Mouse (Mus musculus) MEL (cell line): ENCODE results near the gene C8a. TPM values are rescaled to one million over a fixed set of nuclear protein-coding genes. Genes with fewer than 3 reads are reported as not detected.

Experiments used
- DNase-seq: peaks from one replicate; pipeline ENCODE4 v3.0.0; 2011; ENCODE audit warnings: low read depth, low spot score
- H3K27ac ChIP-seq: 2 replicates; pipeline ENCODE4 v1.5.1; 2012; ENCODE audit warnings: low read depth, mild to moderate bottlenecking, control low read depth, low read length, moderate library complexity; ENCODE audit not compliant: control insufficient read depth
- H3K27me3 ChIP-seq, 2 experiments: fragments of 150-350 bp in 1 of 2; sonication (generic) in 1 of 2; 2 replicates each; pipeline ENCODE4 v1.6.1; 2012; ENCODE audit warnings: low read length in 2 of 2, mild to moderate bottlenecking in 2 of 2, improper control_type of control experiment in 1 of 2, moderate library complexity in 1 of 2; ENCODE audit not compliant: insufficient read depth in 2 of 2, control insufficient read depth in 1 of 2
- H3K36me3 ChIP-seq, 2 experiments: 2 replicates each; pipeline ENCODE4 v1.6.1; 2012 to 2014; ENCODE audit warnings: low read length in 2 of 2, improper control_type of control experiment in 1 of 2, inconsistent platforms in 1 of 2, mild to moderate bottlenecking in 1 of 2; ENCODE audit not compliant: insufficient read depth in 2 of 2, control insufficient read depth in 1 of 2
- H3K4me1 ChIP-seq, 2 experiments: fragments of 150-350 bp in 1 of 2; sonication (generic) in 1 of 2; 2 replicates each; pipeline ENCODE4 v1.6.1; 2012; ENCODE audit warnings: low read length in 2 of 2, improper control_type of control experiment in 1 of 2, mild to moderate bottlenecking in 1 of 2; ENCODE audit not compliant: insufficient read depth in 2 of 2, control insufficient read depth in 1 of 2
- H3K4me3 ChIP-seq, 2 experiments: fragments of 150-350 bp in 1 of 2; sonication (generic) in 1 of 2; 2 replicates each; pipeline ENCODE4 v1.5.1; 2012; ENCODE audit warnings: low read depth in 2 of 2, low read length in 2 of 2, mild to moderate bottlenecking in 2 of 2, moderate library complexity in 2 of 2, control low read depth in 1 of 2, improper control_type of control experiment in 1 of 2; ENCODE audit not compliant: control insufficient read depth in 1 of 2, insufficient read depth in 1 of 2
- H3K79me2 ChIP-seq: 2 replicates; pipeline ENCODE4 v1.6.1; 2012; ENCODE audit warnings: mild to moderate bottlenecking, low read length, moderate library complexity; ENCODE audit not compliant: control insufficient read depth, poor library complexity, insufficient read depth
- H3K9ac ChIP-seq: 2 replicates; pipeline ENCODE4 v1.6.1; 2012; ENCODE audit warnings: low read depth, mild to moderate bottlenecking, control low read depth, low read length, moderate library complexity; ENCODE audit not compliant: control insufficient read depth, poor library complexity, severe bottlenecking
- H3K9me3 ChIP-seq: fragments of 150-350 bp; sonication (generic); replicated peaks from 2 replicates; pipeline ENCODE4 v1.6.1; 2012; ENCODE audit warnings: mild to moderate bottlenecking, low read length, improper control_type of control experiment, moderate library complexity; ENCODE audit not compliant: insufficient read depth
- CHD1 ChIP-seq: IDR thresholded peaks from 2 replicates; pipeline ENCODE4 v1.6.1; 2012; ENCODE audit warnings: low read depth, mild to moderate bottlenecking, inconsistent platforms, low read length, improper control_type of control experiment
- CHD2 ChIP-seq: IDR thresholded peaks from 2 replicates; pipeline ENCODE4 v1.6.1; 2011; ENCODE audit warnings: low read length, improper control_type of control experiment
- CTCF ChIP-seq, 3 experiments: IDR thresholded peaks in 2 of 3; conservative IDR thresholded peaks in 1 of 3; 2 replicates each; pipeline ENCODE4 v1.5.1; 2011 to 2012; ENCODE audit warnings: low read length in 3 of 3, low read depth in 2 of 3, mild to moderate bottlenecking in 2 of 3, improper control_type of control experiment in 1 of 3, inconsistent platforms in 1 of 3, mixed read lengths in 1 of 3, moderate library complexity in 1 of 3; ENCODE audit not compliant: control insufficient read depth in 1 of 3, insufficient read depth in 1 of 3, poor library complexity in 1 of 3, severe bottlenecking in 1 of 3
- ELF1 ChIP-seq: IDR thresholded peaks from 2 replicates; pipeline ENCODE4 v1.6.1; 2014; ENCODE audit warnings: low read depth, mild to moderate bottlenecking, inconsistent platforms, low read length, improper control_type of control experiment, moderate library complexity
- EP300 ChIP-seq, 2 experiments: IDR thresholded peaks; 2 replicates each; pipeline ENCODE4 v1.6.1; 2011; ENCODE audit warnings: improper control_type of control experiment in 2 of 2, low read length in 2 of 2, low read depth in 1 of 2, mild to moderate bottlenecking in 1 of 2
- ETS1 ChIP-seq: IDR thresholded peaks from 2 replicates; pipeline ENCODE4 v1.6.1; 2012; ENCODE audit warnings: low read depth, mild to moderate bottlenecking, inconsistent platforms, low read length, improper control_type of control experiment, moderate library complexity
- GABPA ChIP-seq: IDR thresholded peaks from 2 replicates; pipeline ENCODE4 v1.6.1; 2012; ENCODE audit warnings: low read depth, mild to moderate bottlenecking, inconsistent platforms, low read length, improper control_type of control experiment, moderate library complexity
- HCFC1 ChIP-seq: IDR thresholded peaks from 2 replicates; pipeline ENCODE4 v1.6.1; 2012; ENCODE audit warnings: low read depth, mild to moderate bottlenecking, inconsistent platforms, low read length, improper control_type of control experiment, moderate library complexity
- MAFK ChIP-seq: IDR thresholded peaks from 2 replicates; pipeline ENCODE4 v1.6.1; 2011; ENCODE audit warnings: low read depth, mild to moderate bottlenecking, low read length, improper control_type of control experiment, borderline replicate concordance
- MAX ChIP-seq: IDR thresholded peaks from 2 replicates; pipeline ENCODE4 v1.6.1; 2011; ENCODE audit warnings: low read length, improper control_type of control experiment
- MAZ ChIP-seq: IDR thresholded peaks from 2 replicates; pipeline ENCODE4 v1.6.1; 2012; ENCODE audit warnings: low read depth, mild to moderate bottlenecking, inconsistent platforms, low read length, improper control_type of control experiment
- MXI1 ChIP-seq: IDR thresholded peaks from 2 replicates; pipeline ENCODE4 v1.6.1; 2011; ENCODE audit warnings: mild to moderate bottlenecking, low read depth, low read length, improper control_type of control experiment
- MYB ChIP-seq: IDR thresholded peaks from 2 replicates; pipeline ENCODE4 v1.6.1; 2011; ENCODE audit warnings: mild to moderate bottlenecking, low read depth, low read length, improper control_type of control experiment
- NRF1 ChIP-seq: IDR thresholded peaks from 2 replicates; pipeline ENCODE4 v1.6.1; 2014; ENCODE audit warnings: low read depth, mild to moderate bottlenecking, inconsistent platforms, low read length, improper control_type of control experiment, moderate library complexity; ENCODE audit not compliant: poor library complexity, insufficient read depth, severe bottlenecking
- POLR2AphosphoS2 ChIP-seq: IDR thresholded peaks from 2 replicates; pipeline ENCODE4 v1.6.1; 2011; ENCODE audit warnings: low read length, improper control_type of control experiment
- POLR2AphosphoS5 ChIP-seq: IDR thresholded peaks from 2 replicates; pipeline ENCODE4 v1.6.1; 2012; ENCODE audit warnings: low read depth, borderline replicate concordance, mild to moderate bottlenecking, inconsistent platforms, low read length, moderate library complexity, mixed read lengths
- RCOR1 ChIP-seq: IDR thresholded peaks from 2 replicates; pipeline ENCODE4 v1.6.1; 2012; ENCODE audit warnings: low read depth, mild to moderate bottlenecking, inconsistent platforms, low read length, improper control_type of control experiment
- SMC3 ChIP-seq: IDR thresholded peaks from 2 replicates; pipeline ENCODE4 v1.6.1; 2011; ENCODE audit warnings: low read depth, low read length, improper control_type of control experiment
- TAL1 ChIP-seq: IDR thresholded peaks from 2 replicates; pipeline ENCODE4 v1.6.1; 2012; ENCODE audit warnings: mild to moderate bottlenecking, inconsistent platforms, low read length, moderate library complexity, mixed read lengths
- TBP ChIP-seq: IDR thresholded peaks from 2 replicates; pipeline ENCODE4 v1.8.0; 2011; ENCODE audit warnings: low read depth, low read length, improper control_type of control experiment
- TCF12 ChIP-seq: IDR thresholded peaks from 2 replicates; pipeline ENCODE4 v1.6.1; 2014; ENCODE audit warnings: low read depth, mild to moderate bottlenecking, inconsistent platforms, low read length, improper control_type of control experiment, moderate library complexity
- UBTF ChIP-seq: IDR thresholded peaks from 2 replicates; pipeline ENCODE4 v1.6.1; 2012; ENCODE audit warnings: low read depth, mild to moderate bottlenecking, inconsistent platforms, low read length, improper control_type of control experiment, moderate library complexity, borderline replicate concordance; ENCODE audit not compliant: insufficient read depth
- ZC3H11A ChIP-seq: IDR thresholded peaks from 2 replicates; pipeline ENCODE4 v1.6.1; 2012; ENCODE audit warnings: low read depth, mild to moderate bottlenecking, inconsistent platforms, low read length, improper control_type of control experiment
- ZKSCAN1 ChIP-seq: IDR thresholded peaks from 2 replicates; pipeline ENCODE4 v1.6.1; 2012; ENCODE audit warnings: low read depth, mild to moderate bottlenecking, inconsistent platforms, low read length, improper control_type of control experiment, moderate library complexity
- ZNF384 ChIP-seq: IDR thresholded peaks from 2 replicates; pipeline ENCODE4 v1.6.1; 2012; ENCODE audit warnings: low read depth, mild to moderate bottlenecking, inconsistent platforms, low read length, improper control_type of control experiment
- polyA plus RNA-seq, 2 experiments: library from polyadenylated mRNA; stranded (reverse) in 1 of 2; unstranded in 1 of 2; fragments of >175 nt in 1 of 2; fragments of >200 nt in 1 of 2; gene quantifications; 2 replicates each; pipeline versions ENCODE4 v1.2.1 to v1.2.4; 2012; ENCODE audit warnings: low replicate concordance in 2 of 2, low read depth in 1 of 2; ENCODE audit not compliant: insufficient read length in 2 of 2, insufficient read depth in 1 of 2, missing spikeins in 1 of 2
- total RNA-seq: library from RNA; depleted of rRNA; stranded (reverse); fragments of 300-350 nt; gene quantifications from 2 replicates; pipeline ENCODE4 v1.2.3, GENCODE M21; 2012

The C8a gene
- total and polyA plus RNA-seq, 3 experiments, result not detected

GRCm38 (mm10) chr4:104905049-104905448 lies 28.9 kb upstream of the C8a start:
- no peaks in the 10 kb centered on the region for H3K27me3 ChIP-seq
- TF ChIP-seq POLR2AphosphoS2, result no peak
- no peak for TF ChIP-seq ETS1
- TF ChIP-seq CHD1, result no peak
- TF ChIP-seq MAZ, result no peak
- no peak overlapping the region for H3K27ac ChIP-seq
- no peaks in the 10 kb centered on the region for H3K79me2 ChIP-seq
- no peak overlapping the region for H3K9ac ChIP-seq
- no peaks in the 10 kb centered on the region for H3K36me3 ChIP-seq
- H3K4me1 ChIP-seq, result no peaks in the 10 kb centered on the region
- no peak overlapping the region for H3K4me3 ChIP-seq
- no peaks in the 10 kb centered on the region for H3K9me3 ChIP-seq
- no peak for DNase-seq

- H3K79me2 ChIP-seq, result no peaks in the 10 kb centered on the region
- DNase-seq, result no peak
- no peak overlapping the region for H3K27ac ChIP-seq
- no peaks in the 10 kb centered on the region for H3K4me1 ChIP-seq
- H3K4me3 ChIP-seq, result no peak overlapping the region
- H3K27me3 ChIP-seq, result no peaks in the 10 kb centered on the region
- H3K36me3 ChIP-seq, result no peaks in the 10 kb centered on the region
- no peaks in the 10 kb centered on the region for H3K9me3 ChIP-seq
- TF ChIP-seq MAFK, result no peak
- TF ChIP-seq CTCF (IDR thresholded peaks at IDR 0.05 in 2 of 3, conservative IDR thresholded peaks at IDR 0.05 in 1 of 3; ENCODE audit: control insufficient read depth in 1 of 3, insufficient read depth in 1 of 3, low read depth in 2 of 3, low read length in 3 of 3, poor library complexity in 1 of 3, severe bottlenecking in 1 of 3), result no peak
- TF ChIP-seq ZKSCAN1, result no peak
- TF ChIP-seq MYB, result no peak
- no peak for TF ChIP-seq HCFC1
- no peak for TF ChIP-seq ZNF384
- no peak for TF ChIP-seq CHD2
- no peak for TF ChIP-seq RCOR1
- TF ChIP-seq EP300 (IDR thresholded peaks at IDR 0.05; ENCODE audit: low read depth in 1 of 2, low read length in 2 of 2), result no peak
- no peak for TF ChIP-seq MAZ
- H3K9ac ChIP-seq, result no peak overlapping the region
Measured at GRCm38 (mm10) chr4:104902836-104903235, 26.6 kb upstream of the C8a start.

DNA sequence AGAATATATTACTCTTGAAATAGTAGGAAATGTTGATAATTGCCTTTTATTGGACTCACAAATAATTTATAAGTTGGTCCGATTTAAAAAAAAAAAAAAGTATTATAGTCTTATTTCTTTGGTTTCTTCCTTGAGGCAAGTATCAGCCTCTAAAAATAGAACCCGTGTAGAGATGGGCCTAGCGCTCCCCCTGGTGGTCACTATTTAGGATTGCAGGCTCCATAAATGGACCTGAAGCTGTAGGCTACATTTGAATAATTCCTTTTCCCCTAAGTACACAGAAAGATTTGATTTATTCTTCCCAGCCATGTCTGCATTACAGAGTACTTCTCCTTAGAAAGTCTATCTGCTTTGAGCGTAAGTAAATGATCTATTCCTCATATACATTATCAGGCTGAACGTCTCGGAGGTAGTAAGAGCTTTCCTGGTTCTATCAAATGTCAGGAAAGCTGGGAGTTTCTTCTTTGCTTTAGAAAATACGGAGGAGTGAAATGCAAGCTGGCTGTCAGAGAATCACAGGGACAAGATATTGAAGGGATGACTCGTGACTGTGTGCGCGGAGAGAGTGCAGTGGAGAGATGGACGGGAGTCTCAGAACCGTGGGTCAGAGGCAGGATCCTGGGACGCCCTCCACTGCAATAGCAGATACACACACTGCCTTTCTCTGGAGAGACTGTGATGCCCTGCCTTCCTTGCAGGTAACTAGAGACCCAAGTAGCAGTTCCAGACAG lies 18.0 kb upstream of the C8a start:
- Histone ChIP-seq H3K79me2 (no peaks in the 10 kb centered on the region), H3K27ac (no peak overlapping the region), H3K27me3 (no peaks in the 10 kb centered on the region), H3K36me3 (no peaks in the 10 kb centered on the region), H3K4me3 (no peak overlapping the region), H3K4me1 (no peaks in the 10 kb centered on the region), H3K9ac (no peak overlapping the region), H3K9me3 (no peaks in the 10 kb centered on the region)
- peak; percentile 66 for DNase-seq
- TF ChIP-seq MAFK, result no peak
- peak; percentile 78 for TF ChIP-seq ZC3H11A
- TF ChIP-seq ZKSCAN1, result no peak
- no peak for TF ChIP-seq UBTF
- no peak for TF ChIP-seq MAX
- TF ChIP-seq TBP, result no peak
- no peak for TF ChIP-seq POLR2AphosphoS5
- TF ChIP-seq CHD2, result no peak
- TF ChIP-seq GABPA, result no peak
- TF ChIP-seq CHD1, result no peak
- TF ChIP-seq SMC3, result peak; percentile 86
- no peak for TF ChIP-seq ETS1
- no peak for TF ChIP-seq RCOR1
- TF ChIP-seq TAL1, result no peak
- TF ChIP-seq MXI1, result no peak
- no peak for TF ChIP-seq ELF1
- TF ChIP-seq NRF1, result no peak
- TF ChIP-seq MYB, result no peak
- TF ChIP-seq TCF12, result no peak
